Mouse (Mus musculus): Measurements from ENCODE around the gene Enpp6. TPM values are rescaled to one million over a fixed set of nuclear protein-coding genes. Genes with fewer than 3 reads are reported as not detected.
A peak's percentile ranks its signal among the peaks of the same experiment; 100 is the strongest.

Enpp6 gene
- polyA plus RNA-seq, 1 experiment from 2014 or later, result 0.19 TPM

DNA sequence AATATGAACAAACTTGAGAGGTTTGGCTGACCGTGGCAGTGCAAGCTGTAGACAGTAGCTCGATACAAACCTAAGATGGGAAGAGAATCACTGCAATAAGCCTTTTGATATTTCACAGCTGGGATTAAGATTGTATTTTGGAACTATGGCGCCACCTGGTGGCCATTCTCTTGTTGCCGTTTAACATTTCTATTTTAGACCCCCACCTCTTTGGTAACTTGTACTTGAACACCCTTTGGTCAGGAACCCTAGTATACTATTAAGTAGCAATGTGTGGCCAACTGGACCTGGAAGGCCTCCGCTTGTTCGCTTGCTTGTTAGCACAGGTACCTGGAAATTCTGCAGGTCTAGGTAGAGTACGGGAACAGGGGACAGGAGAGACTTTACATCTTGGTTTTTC lies 33.2 kb upstream of the Enpp6 start:
- no peaks in the 10 kb centered on the region for H3K36me3 ChIP-seq (ENCODE audit: control insufficient read depth, insufficient read depth, low read length)
- no peaks in the 10 kb centered on the region for H3K4me1 ChIP-seq (ENCODE audit: control insufficient read depth, insufficient read depth, low read length)
- no peak overlapping the region for H3K4me2 ChIP-seq
- no peak overlapping the region for H3K27ac ChIP-seq (ENCODE audit: low read depth, low read length)
- H3K4me3 ChIP-seq (ENCODE audit: low read depth, low read length), result no peak overlapping the region
- ATAC-seq (ENCODE audit: low FRiP score), result peak; percentile 33; the same call in 1 of the 2 replicates
- no peak overlapping the region for H3K9ac ChIP-seq (ENCODE audit: low read length)
- peak; percentile 98 for DNase-seq (ENCODE audit: low spot score, missing footprints)
- H3K27me3 ChIP-seq (ENCODE audit: control insufficient read depth, insufficient read depth, low read length), result no peaks in the 10 kb centered on the region
- whole genome bisulfite sequencing, result 22% methylated on average over 7 of the region's 7 CpGs
- H3K9me3 ChIP-seq (ENCODE audit: control insufficient read depth, low read length), result no peaks in the 10 kb centered on the region

- H3K36me3 ChIP-seq (ENCODE audit: control insufficient read depth, insufficient read depth, low read length), result no peaks in the 10 kb centered on the region
- WGBS, result 45% methylated on average over 10 of the region's 10 CpGs
Observed at GRCm38 (mm10) chr8:46962630-46963427, 23.9 kb upstream of the Enpp6 start.

DNA sequence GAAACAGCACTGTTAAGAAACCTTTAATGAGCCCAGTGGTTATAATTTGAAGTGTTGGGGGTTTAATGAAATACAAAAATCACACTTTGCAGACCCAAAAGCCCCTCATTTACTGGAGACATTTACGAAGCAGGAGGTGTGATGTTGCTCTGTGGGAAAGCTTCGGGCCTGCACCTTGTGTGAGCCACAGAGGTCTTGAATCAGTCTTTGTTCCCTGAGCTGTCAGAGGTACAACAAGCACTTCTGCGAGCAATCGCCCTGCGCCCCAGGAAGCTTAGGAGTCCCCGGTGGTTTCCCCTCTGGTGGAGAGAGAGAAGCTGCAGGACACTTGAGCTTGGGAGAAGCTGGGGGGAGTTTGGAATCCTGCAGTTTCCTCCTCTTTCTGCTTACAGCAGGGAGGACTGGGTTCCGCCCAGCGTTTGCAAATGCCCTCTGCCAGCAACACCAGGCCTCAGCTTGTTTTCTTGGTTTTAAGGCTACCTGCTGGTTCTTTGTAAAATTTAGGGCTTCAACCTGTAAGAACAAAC lies 23.0 kb upstream of the Enpp6 start:
- H3K9me3 ChIP-seq (ENCODE audit: control insufficient read depth, low read length), result no peaks in the 10 kb centered on the region
- no peaks in the 10 kb centered on the region for H3K27me3 ChIP-seq (ENCODE audit: control insufficient read depth, insufficient read depth, low read length)
- no peak for ATAC-seq (ENCODE audit: low FRiP score)
- DNase-seq (ENCODE audit: low spot score, missing footprints), result no peak
- no peak overlapping the region for H3K4me3 ChIP-seq (ENCODE audit: low read depth, low read length)
- no peak overlapping the region for H3K9ac ChIP-seq (ENCODE audit: low read length)
- WGBS, result 29% methylated on average over 8 of the region's 8 CpGs
- H3K4me1 ChIP-seq (ENCODE audit: control insufficient read depth, insufficient read depth, low read length), result peaks cover 2% of the 10 kb centered on the region; the same call in 1 of the 2 replicates
- H3K27ac ChIP-seq (ENCODE audit: low read depth, low read length), result no peak overlapping the region
- H3K4me2 ChIP-seq, result no peak overlapping the region
- no peaks in the 10 kb centered on the region for H3K36me3 ChIP-seq (ENCODE audit: control insufficient read depth, insufficient read depth, low read length)

More at GRCm38 (mm10) chr8:46962630-46963427, 23.9 kb upstream of the Enpp6 start:
- H3K27me3 ChIP-seq (ENCODE audit: control insufficient read depth, insufficient read depth, low read length), result no peaks in the 10 kb centered on the region
- H3K9ac ChIP-seq (ENCODE audit: low read length), result no peak overlapping the region
- H3K9me3 ChIP-seq (ENCODE audit: control insufficient read depth, low read length), result no peaks in the 10 kb centered on the region
- H3K4me1 ChIP-seq (ENCODE audit: control insufficient read depth, insufficient read depth, low read length), result peaks cover 2% of the 10 kb centered on the region; the same call in 1 of the 2 replicates
- no peak overlapping the region for H3K27ac ChIP-seq (ENCODE audit: low read depth, low read length)
- no peak overlapping the region for H3K4me2 ChIP-seq
- DNase-seq (ENCODE audit: low spot score, missing footprints) (no peak), ATAC-seq (ENCODE audit: low FRiP score) (no peak)
- H3K4me3 ChIP-seq (ENCODE audit: low read depth, low read length), result no peak overlapping the region

DNA sequence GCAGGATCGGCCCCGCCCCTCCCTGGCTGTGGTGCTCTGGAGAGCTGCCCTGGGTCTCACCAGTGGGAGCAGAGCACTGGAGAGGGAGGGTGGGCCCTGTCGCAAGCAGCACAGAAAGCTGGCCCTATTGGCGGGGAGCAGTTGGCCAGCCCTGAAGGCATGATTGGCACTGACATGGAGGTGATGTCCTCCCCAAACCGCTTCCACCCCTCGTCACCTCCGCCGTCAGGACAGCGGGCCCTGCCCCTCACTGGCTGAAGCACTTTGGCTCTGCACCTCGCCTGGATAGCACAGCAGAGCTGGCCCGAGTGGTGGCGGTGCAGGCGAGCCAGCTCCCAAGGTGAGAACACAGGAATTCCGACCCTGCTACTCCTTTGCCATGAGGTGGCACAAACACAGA lies 20.9 kb upstream of the Enpp6 start:
- no peaks in the 10 kb centered on the region for H3K27me3 ChIP-seq (ENCODE audit: control insufficient read depth, insufficient read depth, low read length)
- no peaks in the 10 kb centered on the region for H3K9me3 ChIP-seq (ENCODE audit: control insufficient read depth, low read length)
- ATAC-seq (ENCODE audit: low FRiP score), result no peak
- 65% methylated on average over 14 of the region's 14 CpGs for WGBS
- no peak overlapping the region for H3K27ac ChIP-seq (ENCODE audit: low read depth, low read length)
- H3K4me1 ChIP-seq (ENCODE audit: control insufficient read depth, insufficient read depth, low read length), result peaks cover 2% of the 10 kb centered on the region; the same call in 1 of the 2 replicates
- no peaks in the 10 kb centered on the region for H3K36me3 ChIP-seq (ENCODE audit: control insufficient read depth, insufficient read depth, low read length)
- H3K9ac ChIP-seq (ENCODE audit: low read length), result no peak overlapping the region
- DNase-seq (ENCODE audit: low spot score, missing footprints), result no peak
- H3K4me2 ChIP-seq, result no peak overlapping the region
- no peak overlapping the region for H3K4me3 ChIP-seq (ENCODE audit: low read depth, low read length)

DNA sequence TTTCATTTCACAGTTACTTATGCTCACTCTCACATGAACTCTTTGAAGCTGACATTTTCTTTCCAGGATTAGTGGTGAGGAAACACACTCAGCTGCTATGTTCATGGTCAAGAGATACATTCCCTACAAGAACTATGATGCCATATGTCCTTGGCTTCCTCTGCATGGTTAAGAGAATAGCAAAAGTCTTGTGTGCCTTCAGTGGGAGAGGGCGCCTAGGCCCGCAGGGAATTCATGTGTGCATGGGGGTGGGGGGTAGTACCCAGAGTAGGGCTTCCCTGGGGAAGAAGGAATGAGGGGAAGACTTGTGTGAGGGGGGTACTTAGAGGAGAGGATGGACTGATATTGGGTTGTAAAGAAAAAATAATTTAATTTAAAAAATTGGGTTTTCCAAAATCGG lies 18.0 kb upstream of the Enpp6 start:
- Histone ChIP-seq H3K36me3 (ENCODE audit: control insufficient read depth, insufficient read depth, low read length) (no peaks in the 10 kb centered on the region), H3K9ac (ENCODE audit: low read length) (no peak overlapping the region), H3K27ac (ENCODE audit: low read depth, low read length) (no peak overlapping the region), H3K4me3 (ENCODE audit: low read depth, low read length) (no peak overlapping the region), H3K4me1 (ENCODE audit: control insufficient read depth, insufficient read depth, low read length) (no peaks in the 10 kb centered on the region), H3K9me3 (ENCODE audit: control insufficient read depth, low read length) (no peaks in the 10 kb centered on the region), H3K27me3 (ENCODE audit: control insufficient read depth, insufficient read depth, low read length) (no peaks in the 10 kb centered on the region), H3K4me2 (no peak overlapping the region)
- ATAC-seq (ENCODE audit: low FRiP score) (no peak), DNase-seq (ENCODE audit: low spot score, missing footprints) (peak; percentile 57)
- WGBS, result 97% methylated on average over 3 of the region's 3 CpGs

GRCm38 (mm10) chr8:46969386-46969785 lies 17.3 kb upstream of the Enpp6 start:
- DNase-seq (ENCODE audit: low spot score, missing footprints), result peak; percentile 79

DNA sequence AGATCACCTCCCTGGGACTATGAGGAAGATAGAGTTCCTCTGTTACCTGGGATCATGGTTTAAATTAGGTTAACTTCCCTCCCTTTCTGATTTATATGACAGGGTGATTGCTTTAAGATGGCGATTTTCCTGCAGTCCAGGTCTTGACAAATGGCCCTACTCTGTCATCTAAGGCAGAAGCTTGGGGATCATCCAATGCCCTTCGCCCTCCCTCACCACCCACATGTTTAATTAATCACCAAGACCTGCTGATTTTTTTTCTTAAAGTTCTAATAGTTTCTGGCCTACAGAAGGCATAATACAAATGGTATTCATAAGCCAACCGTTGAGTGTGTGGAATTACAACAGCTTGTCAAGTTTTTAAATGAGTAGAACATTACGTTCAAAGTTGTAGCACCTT lies 9.3 kb upstream of the Enpp6 start:
- Histone ChIP-seq H3K4me3 (ENCODE audit: low read depth, low read length) (no peak overlapping the region), H3K27me3 (ENCODE audit: control insufficient read depth, insufficient read depth, low read length) (no peaks in the 10 kb centered on the region), H3K9me3 (ENCODE audit: control insufficient read depth, low read length) (no peaks in the 10 kb centered on the region), H3K4me1 (ENCODE audit: control insufficient read depth, insufficient read depth, low read length) (no peaks in the 10 kb centered on the region), H3K27ac (ENCODE audit: low read depth, low read length) (no peak overlapping the region), H3K36me3 (ENCODE audit: control insufficient read depth, insufficient read depth, low read length) (no peaks in the 10 kb centered on the region), H3K4me2 (no peak overlapping the region), H3K9ac (ENCODE audit: low read length) (no peak overlapping the region)
- WGBS, result 89% methylated on average over 4 of the region's 4 CpGs
- ATAC-seq (ENCODE audit: low FRiP score), result no peak
- DNase-seq (ENCODE audit: low spot score, missing footprints), result no peak

More at GRCm38 (mm10) chr8:46969386-46969785, 17.3 kb upstream of the Enpp6 start:
- no peak overlapping the region for H3K4me2 ChIP-seq
- H3K27me3 ChIP-seq (ENCODE audit: control insufficient read depth, insufficient read depth, low read length), result no peaks in the 10 kb centered on the region
- H3K9me3 ChIP-seq (ENCODE audit: control insufficient read depth, low read length), result no peaks in the 10 kb centered on the region
- H3K4me3 ChIP-seq (ENCODE audit: low read depth, low read length), result no peak overlapping the region
- ATAC-seq (ENCODE audit: low FRiP score), result no peak
- H3K36me3 ChIP-seq (ENCODE audit: control insufficient read depth, insufficient read depth, low read length), result no peaks in the 10 kb centered on the region
- no peak overlapping the region for H3K27ac ChIP-seq (ENCODE audit: low read depth, low read length)
- H3K9ac ChIP-seq (ENCODE audit: low read length), result no peak overlapping the region
- 71% methylated on average over 2 of the region's 2 CpGs for WGBS
- H3K4me1 ChIP-seq (ENCODE audit: control insufficient read depth, insufficient read depth, low read length), result no peaks in the 10 kb centered on the region

GRCm38 (mm10) chr8:46982166-46982565 lies 4.5 kb upstream of the Enpp6 start:
- H3K9ac ChIP-seq (ENCODE audit: low read length), result no peak overlapping the region
- no peaks in the 10 kb centered on the region for H3K9me3 ChIP-seq (ENCODE audit: control insufficient read depth, low read length)
- no peaks in the 10 kb centered on the region for H3K36me3 ChIP-seq (ENCODE audit: control insufficient read depth, insufficient read depth, low read length)
- H3K27me3 ChIP-seq (ENCODE audit: control insufficient read depth, insufficient read depth, low read length), result no peaks in the 10 kb centered on the region
- H3K4me3 ChIP-seq (ENCODE audit: low read depth, low read length), result no peak overlapping the region
- DNase-seq (ENCODE audit: low spot score, missing footprints), result no peak
- no peak for ATAC-seq (ENCODE audit: low FRiP score)
- H3K4me2 ChIP-seq, result no peak overlapping the region
- H3K4me1 ChIP-seq (ENCODE audit: control insufficient read depth, insufficient read depth, low read length), result no peaks in the 10 kb centered on the region
- H3K27ac ChIP-seq (ENCODE audit: low read depth, low read length), result no peak overlapping the region
- WGBS, result 88% methylated on average over 6 of the region's 6 CpGs

DNA sequence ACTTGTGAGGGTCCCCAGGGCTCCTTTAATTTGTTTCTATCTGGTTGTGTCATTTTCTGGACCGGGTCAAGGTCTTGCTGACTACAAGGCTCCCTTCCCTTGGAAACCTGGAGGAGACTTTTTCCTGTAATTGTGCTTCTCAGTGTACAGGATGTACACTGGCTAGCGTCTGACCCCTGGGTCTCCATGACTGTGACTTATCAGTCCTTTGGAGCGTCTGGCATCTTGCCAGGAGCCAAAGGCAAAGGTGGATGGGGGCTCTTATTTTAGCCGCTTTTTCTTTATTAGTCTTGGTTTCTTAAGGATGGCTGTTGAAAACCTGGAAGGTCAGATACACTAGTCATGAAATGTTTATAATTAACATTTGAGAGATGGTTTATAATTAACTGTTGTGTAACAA lies 3.9 kb upstream of the Enpp6 start:
- no peak for DNase-seq (ENCODE audit: low spot score, missing footprints)

More for the DNA sequence above, 3.9 kb upstream of the Enpp6 start:
- no peak overlapping the region for H3K9ac ChIP-seq (ENCODE audit: low read length)
- no peak overlapping the region for H3K27ac ChIP-seq (ENCODE audit: low read depth, low read length)
- 84% methylated on average over 4 of the region's 4 CpGs for WGBS
- no peak overlapping the region for H3K4me3 ChIP-seq (ENCODE audit: low read depth, low read length)
- ATAC-seq (ENCODE audit: low FRiP score), result no peak
- no peaks in the 10 kb centered on the region for H3K36me3 ChIP-seq (ENCODE audit: control insufficient read depth, insufficient read depth, low read length)
- no peak overlapping the region for H3K4me2 ChIP-seq
- no peaks in the 10 kb centered on the region for H3K9me3 ChIP-seq (ENCODE audit: control insufficient read depth, low read length)
- H3K4me1 ChIP-seq (ENCODE audit: control insufficient read depth, insufficient read depth, low read length), result no peaks in the 10 kb centered on the region
- no peaks in the 10 kb centered on the region for H3K27me3 ChIP-seq (ENCODE audit: control insufficient read depth, insufficient read depth, low read length)
